Mouse (Mus musculus): ENCODE results near the gene D2hgdh. TPM values are rescaled to one million over a fixed set of nuclear protein-coding genes. Genes with fewer than 3 reads are reported as not detected.

Gene D2hgdh
- polyA plus RNA-seq (2012; rRNA removed) = 15.0 and 15.1 TPM in 2 replicates

GRCm38 (mm10) chr1:93824609-93825008 is at the start of gene D2hgdh:
D2hgdh (plus strand) TSS chr1:93824909.
- Histone ChIP-seq H3K4me1 (ENCODE audit: control insufficient read depth, insufficient read depth, low read length) (no peaks in the 10 kb centered on the region; the same call in 1 of the 2 replicates), H3K4me3 (ENCODE audit: insufficient read depth, low read length) (peak within 1 kb of the TSS; percentile 45), H3K27ac (ENCODE audit: insufficient read depth, low read length) (peak within 1 kb of the TSS; percentile 86)
- TF ChIP-seq CTCF (IDR thresholded peaks at IDR 0.05; ENCODE audit: extremely low read depth, insufficient read depth, low read length) (no peak), POLR2A (IDR thresholded peaks at IDR 0.05; ENCODE audit: extremely low read depth, insufficient read depth, low read length) (no peak)

GRCm38 (mm10) chr1:93776686-93777085 is 48.0 kb upstream of the D2hgdh start:
- TF ChIP-seq CTCF (IDR thresholded peaks at IDR 0.05; ENCODE audit: extremely low read depth, insufficient read depth, low read length) = no peak
- no peak for TF ChIP-seq POLR2A (IDR thresholded peaks at IDR 0.05; ENCODE audit: extremely low read depth, insufficient read depth, low read length)
- Histone ChIP-seq H3K4me1 (ENCODE audit: control insufficient read depth, insufficient read depth, low read length) (no peaks in the 10 kb centered on the region), H3K27ac (ENCODE audit: insufficient read depth, low read length) (no peak overlapping the region), H3K4me3 (ENCODE audit: insufficient read depth, low read length) (no peak overlapping the region)

GRCm38 (mm10) chr1:93786912-93787311 is 37.8 kb upstream of the D2hgdh start:
- TF ChIP-seq CTCF (IDR thresholded peaks at IDR 0.05; ENCODE audit: extremely low read depth, insufficient read depth, low read length) (no peak), POLR2A (IDR thresholded peaks at IDR 0.05; ENCODE audit: extremely low read depth, insufficient read depth, low read length) (no peak)
- H3K4me1 ChIP-seq (ENCODE audit: control insufficient read depth, insufficient read depth, low read length) = no peaks in the 10 kb centered on the region

GRCm38 (mm10) chr1:93794526-93794925 is 30.2 kb upstream of the D2hgdh start:
- Histone ChIP-seq H3K4me3 (ENCODE audit: insufficient read depth, low read length) (no peak overlapping the region), H3K4me1 (ENCODE audit: control insufficient read depth, insufficient read depth, low read length) (no peaks in the 10 kb centered on the region), H3K27ac (ENCODE audit: insufficient read depth, low read length) (no peak overlapping the region)
- TF ChIP-seq POLR2A (IDR thresholded peaks at IDR 0.05; ENCODE audit: extremely low read depth, insufficient read depth, low read length) = no peak
- no peak for TF ChIP-seq CTCF (IDR thresholded peaks at IDR 0.05; ENCODE audit: extremely low read depth, insufficient read depth, low read length)

More at GRCm38 (mm10) chr1:93786912-93787311, 37.8 kb upstream of the D2hgdh start:
- Histone ChIP-seq H3K27ac (ENCODE audit: insufficient read depth, low read length) (no peak overlapping the region), H3K4me3 (ENCODE audit: insufficient read depth, low read length) (no peak overlapping the region)

GRCm38 (mm10) chr1:93795886-93796285 is 28.8 kb upstream of the D2hgdh start:
- TF ChIP-seq POLR2A (IDR thresholded peaks at IDR 0.05; ENCODE audit: extremely low read depth, insufficient read depth, low read length) (no peak), CTCF (IDR thresholded peaks at IDR 0.05; ENCODE audit: extremely low read depth, insufficient read depth, low read length) (no peak)
- H3K27ac ChIP-seq (ENCODE audit: insufficient read depth, low read length) = no peak overlapping the region

GRCm38 (mm10) chr1:93800670-93801503 is 23.8 kb upstream of the D2hgdh start:
- no peak overlapping the region for H3K27ac ChIP-seq (ENCODE audit: insufficient read depth, low read length)
- H3K4me3 ChIP-seq (ENCODE audit: insufficient read depth, low read length) = peak overlapping the region; percentile 65
- no peaks in the 10 kb centered on the region for H3K4me1 ChIP-seq (ENCODE audit: control insufficient read depth, insufficient read depth, low read length)
- no peak for TF ChIP-seq POLR2A (IDR thresholded peaks at IDR 0.05; ENCODE audit: extremely low read depth, insufficient read depth, low read length)
- no peak for TF ChIP-seq CTCF (IDR thresholded peaks at IDR 0.05; ENCODE audit: extremely low read depth, insufficient read depth, low read length)

More at GRCm38 (mm10) chr1:93795886-93796285, 28.8 kb upstream of the D2hgdh start:
- H3K4me3 ChIP-seq (ENCODE audit: insufficient read depth, low read length) = no peak overlapping the region
- H3K4me1 ChIP-seq (ENCODE audit: control insufficient read depth, insufficient read depth, low read length) = no peaks in the 10 kb centered on the region

- H3K4me3 ChIP-seq (ENCODE audit: insufficient read depth, low read length) = peak within 1 kb of the TSS; percentile 65
- H3K4me1 ChIP-seq (ENCODE audit: control insufficient read depth, insufficient read depth, low read length) = no peaks in the 10 kb centered on the region
- H3K27ac ChIP-seq (ENCODE audit: insufficient read depth, low read length) = 0 out of 2 replicates have a peak within 1 kb of the TSS, but pooled peaks have one; percentile 4
- TF ChIP-seq CTCF (IDR thresholded peaks at IDR 0.05; ENCODE audit: extremely low read depth, insufficient read depth, low read length) = peak; percentile 20; the same call in 1 of the 2 replicates
- TF ChIP-seq POLR2A (IDR thresholded peaks at IDR 0.05; ENCODE audit: extremely low read depth, insufficient read depth, low read length) = 0 out of 2 replicates have a peak, but pooled peaks have one; percentile 35
Observed at GRCm38 (mm10) chr1:93801741-93802238, 22.9 kb upstream of the D2hgdh start, which contains the start of gene Dtymk. Dtymk (minus strand) TSS chr1:93801934.

GRCm38 (mm10) chr1:93802771-93803170 is 21.9 kb upstream of the D2hgdh start:
- no peak overlapping the region for H3K27ac ChIP-seq (ENCODE audit: insufficient read depth, low read length)
- no peaks in the 10 kb centered on the region for H3K4me1 ChIP-seq (ENCODE audit: control insufficient read depth, insufficient read depth, low read length)
- TF ChIP-seq CTCF (IDR thresholded peaks at IDR 0.05; ENCODE audit: extremely low read depth, insufficient read depth, low read length) (no peak), POLR2A (IDR thresholded peaks at IDR 0.05; ENCODE audit: extremely low read depth, insufficient read depth, low read length) (no peak)
- H3K4me3 ChIP-seq (ENCODE audit: insufficient read depth, low read length) = no peak overlapping the region; the same call in 1 of the 2 replicates

- no peaks in the 10 kb centered on the region for H3K4me1 ChIP-seq (ENCODE audit: control insufficient read depth, insufficient read depth, low read length)
- 0 out of 2 replicates have a peak within 1 kb of the TSS, but pooled peaks have one; percentile 41 for H3K27ac ChIP-seq (ENCODE audit: insufficient read depth, low read length)
- H3K4me3 ChIP-seq (ENCODE audit: insufficient read depth, low read length) = peak within 1 kb of the TSS; percentile 50
- TF ChIP-seq POLR2A (IDR thresholded peaks at IDR 0.05; ENCODE audit: extremely low read depth, insufficient read depth, low read length) (peak; percentile 56; the same call in 1 of the 2 replicates), CTCF (IDR thresholded peaks at IDR 0.05; ENCODE audit: extremely low read depth, insufficient read depth, low read length) (peak; percentile 84)
Observed at GRCm38 (mm10) chr1:93803556-93804507, 20.9 kb upstream of the D2hgdh start, which contains the start of gene Ing5. Ing5 (plus strand) TSS chr1:93803965.
